Mouse (Mus musculus): ENCODE data around the gene Srf. TPM values are rescaled to one million over a fixed set of nuclear protein-coding genes. Genes with fewer than 3 reads are reported as not detected.

Gene Srf
- polyA plus RNA-seq, 1 experiment from 2014 or later, result 11.9 TPM

- H3K27me3 ChIP-seq (replicated peaks; ENCODE audit: control insufficient read depth, insufficient read depth, low read length), result no peaks in the 10 kb centered on the region
- no peak overlapping the region for H3K9ac ChIP-seq (ENCODE audit: low read length)
- H3K4me2 ChIP-seq (ENCODE audit: low read length), result no peak overlapping the region
- H3K27ac ChIP-seq (ENCODE audit: low read depth), result peak overlapping the region; percentile 67; the same call in 1 of the 2 replicates
- H3K9me3 ChIP-seq (ENCODE audit: control insufficient read depth, low read length), result no peaks in the 10 kb centered on the region
- WGBS, result 22% methylated on average over 9 of the region's 9 CpGs
- H3K36me3 ChIP-seq (ENCODE audit: control insufficient read depth, insufficient read depth, low read length), result peaks cover 16% of the 10 kb centered on the region
- H3K4me3 ChIP-seq (ENCODE audit: low read depth, low read length), result no peak overlapping the region
- H3K4me1 ChIP-seq (replicated peaks; ENCODE audit: control insufficient read depth, insufficient read depth, low read length), result peaks cover 13% of the 10 kb centered on the region
- DNase-seq (ENCODE audit: low spot score) (peak; percentile 66), ATAC-seq (replicated peaks; ENCODE audit: low FRiP score, low TSS enrichment, low read depth) (peak; percentile 41; the same call in 1 of the 2 replicates)
These were observed 38.6 kb upstream of the Srf start for GRCm38 (mm10) chr17:46594606-46595005.

- H3K9ac ChIP-seq (ENCODE audit: low read length), result no peak overlapping the region
- H3K27me3 ChIP-seq (replicated peaks; ENCODE audit: control insufficient read depth, insufficient read depth, low read length), result no peaks in the 10 kb centered on the region
- no peak overlapping the region for H3K27ac ChIP-seq (ENCODE audit: low read depth)
- no peak for DNase-seq (ENCODE audit: low spot score)
- H3K4me3 ChIP-seq (ENCODE audit: low read depth, low read length), result no peak overlapping the region
- peaks cover 30% of the 10 kb centered on the region for H3K36me3 ChIP-seq (ENCODE audit: control insufficient read depth, insufficient read depth, low read length)
- peaks cover 13% of the 10 kb centered on the region for H3K4me1 ChIP-seq (replicated peaks; ENCODE audit: control insufficient read depth, insufficient read depth, low read length)
- H3K9me3 ChIP-seq (ENCODE audit: control insufficient read depth, low read length), result no peaks in the 10 kb centered on the region
- no peak overlapping the region for H3K4me2 ChIP-seq (ENCODE audit: low read length)
- no peak for ATAC-seq (replicated peaks; ENCODE audit: low FRiP score, low TSS enrichment, low read depth)
- WGBS, result 96% methylated on average over 4 of the region's 4 CpGs
These were observed 37.1 kb upstream of the Srf start for GRCm38 (mm10) chr17:46593124-46593523.

GRCm38 (mm10) chr17:46591406-46591805, 35.4 kb upstream of the Srf start:
- no peaks in the 10 kb centered on the region for H3K9me3 ChIP-seq (ENCODE audit: control insufficient read depth, low read length)
- no peaks in the 10 kb centered on the region for H3K27me3 ChIP-seq (replicated peaks; ENCODE audit: control insufficient read depth, insufficient read depth, low read length)
- DNase-seq (ENCODE audit: low spot score) (no peak), ATAC-seq (replicated peaks; ENCODE audit: low FRiP score, low TSS enrichment, low read depth) (no peak)
- H3K27ac ChIP-seq (ENCODE audit: low read depth), result no peak overlapping the region
- H3K36me3 ChIP-seq (ENCODE audit: control insufficient read depth, insufficient read depth, low read length), result peaks cover 42% of the 10 kb centered on the region
- peaks cover 13% of the 10 kb centered on the region for H3K4me1 ChIP-seq (replicated peaks; ENCODE audit: control insufficient read depth, insufficient read depth, low read length)
- no peak overlapping the region for H3K9ac ChIP-seq (ENCODE audit: low read length)
- 83% methylated on average over 19 of the region's 19 CpGs for WGBS
- no peak overlapping the region for H3K4me2 ChIP-seq (ENCODE audit: low read length)
- no peak overlapping the region for H3K4me3 ChIP-seq (ENCODE audit: low read depth, low read length)

GRCm38 (mm10) chr17:46590439-46590838, 34.5 kb upstream of the Srf start:
- WGBS, result 73% methylated on average over 7 of the region's 7 CpGs
- H3K36me3 ChIP-seq (ENCODE audit: control insufficient read depth, insufficient read depth, low read length), result peaks cover 52% of the 10 kb centered on the region
- ATAC-seq (replicated peaks; ENCODE audit: low FRiP score, low TSS enrichment, low read depth), result no peak

GRCm38 (mm10) chr17:46589635-46590314, 33.8 kb upstream of the Srf start:
- peaks cover 58% of the 10 kb centered on the region for H3K36me3 ChIP-seq (ENCODE audit: control insufficient read depth, insufficient read depth, low read length)
- no peak overlapping the region for H3K9ac ChIP-seq (ENCODE audit: low read length)
- no peaks in the 10 kb centered on the region for H3K27me3 ChIP-seq (replicated peaks; ENCODE audit: control insufficient read depth, insufficient read depth, low read length)
- peaks cover 5% of the 10 kb centered on the region; the same call in 1 of the 2 replicates for H3K4me1 ChIP-seq (replicated peaks; ENCODE audit: control insufficient read depth, insufficient read depth, low read length)
- no peak overlapping the region for H3K4me2 ChIP-seq (ENCODE audit: low read length)
- no peak overlapping the region for H3K4me3 ChIP-seq (ENCODE audit: low read depth, low read length)
- H3K27ac ChIP-seq (ENCODE audit: low read depth), result no peak overlapping the region
- no peak for DNase-seq (ENCODE audit: low spot score)
- no peaks in the 10 kb centered on the region for H3K9me3 ChIP-seq (ENCODE audit: control insufficient read depth, low read length)
- 90% methylated on average over 16 of the region's 16 CpGs for WGBS
- ATAC-seq (replicated peaks; ENCODE audit: low FRiP score, low TSS enrichment, low read depth), result no peak

More at GRCm38 (mm10) chr17:46590439-46590838, 34.5 kb upstream of the Srf start:
- H3K4me2 ChIP-seq (ENCODE audit: low read length), result no peak overlapping the region
- H3K27ac ChIP-seq (ENCODE audit: low read depth), result no peak overlapping the region
- H3K27me3 ChIP-seq (replicated peaks; ENCODE audit: control insufficient read depth, insufficient read depth, low read length), result no peaks in the 10 kb centered on the region
- no peak overlapping the region for H3K9ac ChIP-seq (ENCODE audit: low read length)
- peaks cover 11% of the 10 kb centered on the region for H3K4me1 ChIP-seq (replicated peaks; ENCODE audit: control insufficient read depth, insufficient read depth, low read length)
- H3K4me3 ChIP-seq (ENCODE audit: low read depth, low read length), result no peak overlapping the region
- H3K9me3 ChIP-seq (ENCODE audit: control insufficient read depth, low read length), result no peaks in the 10 kb centered on the region
- no peak for DNase-seq (ENCODE audit: low spot score)

GRCm38 (mm10) chr17:46588913-46589312, 32.9 kb upstream of the Srf start:
- Histone ChIP-seq H3K27ac (ENCODE audit: low read depth) (no peak overlapping the region), H3K4me3 (ENCODE audit: low read depth, low read length) (no peak overlapping the region), H3K4me1 (replicated peaks; ENCODE audit: control insufficient read depth, insufficient read depth, low read length) (no peaks in the 10 kb centered on the region), H3K4me2 (ENCODE audit: low read length) (no peak overlapping the region), H3K9ac (ENCODE audit: low read length) (no peak overlapping the region), H3K27me3 (replicated peaks; ENCODE audit: control insufficient read depth, insufficient read depth, low read length) (no peaks in the 10 kb centered on the region), H3K36me3 (ENCODE audit: control insufficient read depth, insufficient read depth, low read length) (peaks cover 61% of the 10 kb centered on the region), H3K9me3 (ENCODE audit: control insufficient read depth, low read length) (no peaks in the 10 kb centered on the region)
- DNase-seq (ENCODE audit: low spot score), result no peak
- WGBS, result 94% methylated on average over 6 of the region's 6 CpGs
- no peak for ATAC-seq (replicated peaks; ENCODE audit: low FRiP score, low TSS enrichment, low read depth)

GRCm38 (mm10) chr17:46588173-46588572, 32.2 kb upstream of the Srf start:
- H3K27ac ChIP-seq (ENCODE audit: low read depth), result no peak overlapping the region
- no peak overlapping the region for H3K9ac ChIP-seq (ENCODE audit: low read length)
- no peak overlapping the region for H3K4me3 ChIP-seq (ENCODE audit: low read depth, low read length)
- H3K4me2 ChIP-seq (ENCODE audit: low read length), result no peak overlapping the region
- no peaks in the 10 kb centered on the region for H3K9me3 ChIP-seq (ENCODE audit: control insufficient read depth, low read length)
- no peaks in the 10 kb centered on the region for H3K4me1 ChIP-seq (replicated peaks; ENCODE audit: control insufficient read depth, insufficient read depth, low read length)
- H3K27me3 ChIP-seq (replicated peaks; ENCODE audit: control insufficient read depth, insufficient read depth, low read length), result no peaks in the 10 kb centered on the region
- DNase-seq (ENCODE audit: low spot score) (no peak), ATAC-seq (replicated peaks; ENCODE audit: low FRiP score, low TSS enrichment, low read depth) (no peak)
- 85% methylated on average over 9 of the region's 9 CpGs for WGBS
- H3K36me3 ChIP-seq (ENCODE audit: control insufficient read depth, insufficient read depth, low read length), result peaks cover 61% of the 10 kb centered on the region

- H3K9me3 ChIP-seq (ENCODE audit: control insufficient read depth, low read length), result no peaks in the 10 kb centered on the region
- no peak overlapping the region for H3K4me3 ChIP-seq (ENCODE audit: low read depth, low read length)
- no peaks in the 10 kb centered on the region for H3K27me3 ChIP-seq (replicated peaks; ENCODE audit: control insufficient read depth, insufficient read depth, low read length)
- no peak overlapping the region for H3K9ac ChIP-seq (ENCODE audit: low read length)
- WGBS, result 92% methylated on average over 8 of the region's 8 CpGs
- H3K27ac ChIP-seq (ENCODE audit: low read depth), result no peak overlapping the region
- H3K36me3 ChIP-seq (ENCODE audit: control insufficient read depth, insufficient read depth, low read length), result peaks cover 76% of the 10 kb centered on the region
- no peak overlapping the region for H3K4me2 ChIP-seq (ENCODE audit: low read length)
- DNase-seq (ENCODE audit: low spot score), result no peak
- ATAC-seq (replicated peaks; ENCODE audit: low FRiP score, low TSS enrichment, low read depth), result no peak
- no peaks in the 10 kb centered on the region for H3K4me1 ChIP-seq (replicated peaks; ENCODE audit: control insufficient read depth, insufficient read depth, low read length)
These were observed 30.4 kb upstream of the Srf start for GRCm38 (mm10) chr17:46586327-46586726.

- ATAC-seq (replicated peaks; ENCODE audit: low FRiP score, low TSS enrichment, low read depth), result peak; percentile 34; the same call in 1 of the 2 replicates
- Histone ChIP-seq H3K9me3 (ENCODE audit: control insufficient read depth, low read length) (no peaks in the 10 kb centered on the region), H3K36me3 (ENCODE audit: control insufficient read depth, insufficient read depth, low read length) (peaks cover 87% of the 10 kb centered on the region), H3K9ac (ENCODE audit: low read length) (no peak overlapping the region), H3K4me3 (ENCODE audit: low read depth, low read length) (no peak overlapping the region), H3K4me1 (replicated peaks; ENCODE audit: control insufficient read depth, insufficient read depth, low read length) (no peaks in the 10 kb centered on the region), H3K4me2 (ENCODE audit: low read length) (no peak overlapping the region), H3K27ac (ENCODE audit: low read depth) (no peak overlapping the region), H3K27me3 (replicated peaks; ENCODE audit: control insufficient read depth, insufficient read depth, low read length) (no peaks in the 10 kb centered on the region)
- DNase-seq (ENCODE audit: low spot score), result no peak
- whole genome bisulfite sequencing, result 55% methylated on average over 5 of the region's 5 CpGs
These were observed 22.7 kb upstream of the Srf start for GRCm38 (mm10) chr17:46578650-46579049.
